Comparison of ENCODE assay signal across 7 mouse cellular contexts in genomic region chr9:21165041-21165951, GRCm38 (mm10). TPM values are rescaled to one million over a fixed set of nuclear protein-coding genes. Genes with fewer than 3 reads are reported as not detected.
DNase-seq lines count a peak whose midpoint lies in the region; ATAC-seq lines count a peak whose summit lies in the region.

Pde4a (plus strand) TSS chr9:21165714.

- H3K36me3 ChIP-seq in intestine, embryonic 14.5 days (ENCODE audit: control insufficient read depth, insufficient read depth, low read length), result no peaks in the 10 kb centered on the region
- no peaks in the 10 kb centered on the region for H3K36me3 ChIP-seq in midbrain, embryonic 16.5 days (ENCODE audit: control insufficient read depth, insufficient read depth, low read length)

- intact Hi-C loops in gastrocnemius, postnatal 36 days (cut with DNase I), result no loop called here
- intact Hi-C loops in left cerebral cortex, postnatal 25 days (cut with DNase I), result loop anchor here (2.0 to 5.0 kb wide), 2 partner anchors 30 to 72 kb away; partner anchors contain the start of gene Keap1

- DNase-seq in MN1 (ENCODE audit: low spot score), result peak; percentile 80
- DNase-seq in embryo, embryonic 10 days (ENCODE audit: low spot score), result peak; percentile 75
- no peak for DNase-seq in gastrocnemius, postnatal 36 days
- peak; percentile 76 for DNase-seq in intestine, embryonic 14.5 days (ENCODE audit: low spot score)
- DNase-seq in left cerebral cortex, postnatal 25 days (ENCODE audit: low spot score in 2 of 2), result peak; percentile 86 to 90
- peak; percentile 40 to 57 for DNase-seq in thymus, postnatal 10 days (ENCODE audit: low spot score in 2 of 2)

- no peak within 1 kb of the TSS for H3K27ac ChIP-seq in intestine, embryonic 14.5 days (ENCODE audit: low read depth)
- H3K27ac ChIP-seq in midbrain, embryonic 16.5 days (ENCODE audit: low read length), result no peak within 1 kb of the TSS

- peak within 1 kb of the TSS; percentile 29 for H3K9ac ChIP-seq in intestine, embryonic 14.5 days (ENCODE audit: low read length)
- H3K9ac ChIP-seq in midbrain, embryonic 16.5 days (ENCODE audit: low read depth, low read length), result peak within 1 kb of the TSS; percentile 63

- H3K4me2 ChIP-seq in intestine, embryonic 14.5 days (ENCODE audit: low read length), result peak within 1 kb of the TSS; percentile 89
- H3K4me2 ChIP-seq in midbrain, embryonic 16.5 days (ENCODE audit: low read length), result peak within 1 kb of the TSS; percentile 68

- peak within 1 kb of the TSS; percentile 47 for H3K4me3 ChIP-seq in intestine, embryonic 14.5 days (ENCODE audit: low read depth, low read length)
- H3K4me3 ChIP-seq in midbrain, embryonic 16.5 days (ENCODE audit: low read depth, low read length), result peak within 1 kb of the TSS; percentile 52

- peaks cover 58% of the 10 kb centered on the region for H3K27me3 ChIP-seq in intestine, embryonic 14.5 days (replicated peaks; ENCODE audit: control insufficient read depth, insufficient read depth, low read length)
- H3K27me3 ChIP-seq in midbrain, embryonic 16.5 days (ENCODE audit: control insufficient read depth, insufficient read depth, low read depth, low read length), result peaks cover 52% of the 10 kb centered on the region

- WGBS in intestine, embryonic 14.5 days, result 1% methylated on average over 70 of the region's 86 CpGs
- under 1% methylated on average over 60 of the region's 86 CpGs for WGBS in midbrain, embryonic 16.5 days

- H3K4me1 ChIP-seq in intestine, embryonic 14.5 days (replicated peaks; ENCODE audit: control insufficient read depth, insufficient read depth, low read length), result peaks cover 34% of the 10 kb centered on the region
- peaks cover 21% of the 10 kb centered on the region; the same call in 1 of the 2 replicates for H3K4me1 ChIP-seq in midbrain, embryonic 16.5 days (ENCODE audit: control insufficient read depth, insufficient read depth, low read length)

- no peak for ATAC-seq in intestine, embryonic 14.5 days (replicated peaks; ENCODE audit: low FRiP score, low TSS enrichment, low read depth)
- ATAC-seq in midbrain, embryonic 16.5 days, result peak; percentile 51

- no peaks in the 10 kb centered on the region for H3K9me3 ChIP-seq in intestine, embryonic 14.5 days (ENCODE audit: control insufficient read depth, low read length)
- no peaks in the 10 kb centered on the region for H3K9me3 ChIP-seq in midbrain, embryonic 16.5 days (replicated peaks; ENCODE audit: control insufficient read depth, low read length, poor library complexity, severe bottlenecking)

RNA-seq across cellular contexts. Expression of gene Pde4a, which starts in this region (rescaled TPM):
- total RNA-seq in gastrocnemius, postnatal 36 days (2021), result 10 to 100 TPM; 42.2 to 53.9 TPM
- polyA plus RNA-seq in intestine, embryonic 14.5 days (2014; fragmentation: Nextera tagmentation; extraction: Ambion mirVana), result 6.7 and 7.0 TPM in 2 replicates
- 10 to 100 TPM; 88.9 to 94.4 TPM for total RNA-seq in left cerebral cortex, postnatal 25 days (2021)
- 44.2 and 49.3 TPM in 2 replicates for polyA plus RNA-seq in midbrain, embryonic 16.5 days (2015; fragmentation: Nextera tagmentation; extraction: Ambion mirVana)

Comparison
In these comparisons a context has a peak if more than half of its experiments do, and no peak if none do; other contexts are left out.
1. DNase-seq: peak in MN1 (single experiment), embryo, embryonic 10 days (single experiment), intestine, embryonic 14.5 days (single experiment), left cerebral cortex, postnatal 25 days (2 of 2) and thymus, postnatal 10 days (2 of 2); none in gastrocnemius, postnatal 36 days (0 of 2).